Mouse (Mus musculus): ENCODE data around the gene Irs2. TPM values are rescaled to one million over a fixed set of nuclear protein-coding genes. Genes with fewer than 3 reads are reported as not detected.
A peak's percentile ranks its signal among the peaks of the same experiment; 100 is the strongest.

Irs2 gene
- total RNA-seq, 2 experiments from 2014 or later, result 44.9 to 54.0 TPM

- DNase-seq (ENCODE audit: low spot score in 2 of 2), result no peak
These were observed 50.8 kb downstream of the Irs2 start for GRCm38 (mm10) chr8:10957292-10957955.

- DNase-seq (ENCODE audit: low spot score in 2 of 2), result peak; percentile 60 to 68
These were observed 54.8 kb downstream of the Irs2 start for GRCm38 (mm10) chr8:10953346-10954053.

- no peak for DNase-seq (ENCODE audit: low spot score in 2 of 2)
These were observed 55.6 kb downstream of the Irs2 start for GRCm38 (mm10) chr8:10952706-10953105.

GRCm38 (mm10) chr8:10952235-10952634 lies 56.0 kb downstream of the Irs2 start:
- DNase-seq (ENCODE audit: low spot score in 2 of 2), result no peak

GRCm38 (mm10) chr8:10951567-10951966 lies 56.7 kb downstream of the Irs2 start:
- DNase-seq (ENCODE audit: low spot score in 2 of 2), result no peak

- DNase-seq (ENCODE audit: low spot score in 2 of 2), result peak; percentile 71 to 76
These were observed 62.1 kb downstream of the Irs2 start for GRCm38 (mm10) chr8:10945939-10946740.

GRCm38 (mm10) chr8:10945490-10945889 lies 62.8 kb downstream of the Irs2 start:
- no peak for DNase-seq (ENCODE audit: low spot score in 2 of 2)

GRCm38 (mm10) chr8:10943314-10944060 lies 64.8 kb downstream of the Irs2 start:
- DNase-seq (ENCODE audit: low spot score in 2 of 2), result no peak

GRCm38 (mm10) chr8:10939883-10940282 lies 68.4 kb downstream of the Irs2 start:
- no peak for DNase-seq (ENCODE audit: low spot score in 2 of 2)

- DNase-seq (ENCODE audit: low spot score in 2 of 2), result no peak
These were observed 69.0 kb downstream of the Irs2 start for GRCm38 (mm10) chr8:10939210-10939782.

- DNase-seq (ENCODE audit: low spot score in 2 of 2), result no peak
These were observed 70.0 kb downstream of the Irs2 start for GRCm38 (mm10) chr8:10938284-10938683.

GRCm38 (mm10) chr8:10936646-10937045 lies 71.6 kb downstream of the Irs2 start:
- DNase-seq (ENCODE audit: low spot score in 2 of 2), result no peak

GRCm38 (mm10) chr8:10935231-10935630 lies 73.0 kb downstream of the Irs2 start:
- no peak for DNase-seq (ENCODE audit: low spot score in 2 of 2)
